Mouse (Mus musculus): ENCODE results near the gene Rd3. TPM values are rescaled to one million over a fixed set of nuclear protein-coding genes. Genes with fewer than 3 reads are reported as not detected.

Gene Rd3
- polyA plus RNA-seq, 2 experiments: 0.50 to 0.91 TPM

DNA sequence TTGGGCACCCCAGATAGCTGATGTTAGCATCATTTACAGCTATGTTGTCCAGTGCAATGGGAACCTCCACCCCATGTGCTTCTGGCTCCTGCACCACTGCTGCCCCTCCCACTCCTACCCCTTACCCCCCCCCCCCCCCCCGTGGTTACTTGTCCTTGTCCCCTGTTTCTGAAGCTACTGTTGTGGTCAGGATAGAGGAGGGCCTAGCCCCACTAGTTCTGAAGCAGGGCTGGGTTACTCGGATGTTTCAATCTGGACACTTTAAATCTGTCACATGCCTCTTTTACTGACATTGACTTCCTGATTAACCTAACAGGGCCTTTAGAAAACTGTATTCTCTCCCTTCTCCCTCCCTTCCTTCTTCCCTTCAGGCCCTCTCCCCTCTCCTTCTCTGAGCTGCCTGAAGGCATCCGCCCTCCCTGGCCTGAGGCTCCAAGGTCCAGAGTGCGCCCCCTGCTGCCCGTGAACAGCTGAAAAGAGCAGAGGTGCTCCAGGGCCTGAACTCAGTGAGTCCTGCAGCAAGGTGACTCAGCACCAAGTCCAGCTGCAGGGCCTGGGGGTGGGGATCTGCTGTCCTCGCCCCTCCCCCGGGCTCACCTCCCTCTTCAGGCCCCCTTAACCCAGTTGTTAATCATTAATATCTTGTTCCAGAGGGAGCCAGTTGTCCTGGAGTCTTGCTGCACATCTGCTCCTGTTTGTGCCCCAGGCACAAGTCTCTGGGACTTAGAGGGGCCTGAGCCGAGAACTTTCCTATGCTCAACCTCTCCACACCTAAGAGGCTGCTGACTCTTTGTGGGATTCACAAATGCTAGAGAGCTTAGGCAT is 13.0 kb upstream of the Rd3 start:
- no peak for TF ChIP-seq POLR2A (IDR thresholded peaks at IDR 0.05; ENCODE audit: borderline replicate concordance, extremely low read depth, insufficient read depth, insufficient read length)
- H3K4me3 ChIP-seq (replicated peaks; ENCODE audit: low read length): no peak overlapping the region
- H3K9ac ChIP-seq (ENCODE audit: low read depth, low read length, severe bottlenecking): no peak overlapping the region
- no peaks in the 10 kb centered on the region for H3K27me3 ChIP-seq (ENCODE audit: control insufficient read depth, insufficient read depth, low read length)
- ATAC-seq (ENCODE audit: low FRiP score, low read depth): peak; percentile 78; the same call in 1 of the 2 replicates
- no peaks in the 10 kb centered on the region for H3K4me1 ChIP-seq (ENCODE audit: control insufficient read depth, insufficient read depth, low read length)
- H3K9me3 ChIP-seq (ENCODE audit: control insufficient read depth, low read length): no peaks in the 10 kb centered on the region
- WGBS: 20% methylated on average over 8 of the region's 8 CpGs
- H3K4me2 ChIP-seq (replicated peaks; ENCODE audit: low read depth, low read length, severe bottlenecking): no peak overlapping the region
- peak; percentile 72 for DNase-seq (ENCODE audit: low spot score)
- no peaks in the 10 kb centered on the region for H3K36me3 ChIP-seq (ENCODE audit: control insufficient read depth, insufficient read depth, low read length)
- H3K27ac ChIP-seq (replicated peaks; ENCODE audit: low read depth, low read length): no peak overlapping the region

DNA sequence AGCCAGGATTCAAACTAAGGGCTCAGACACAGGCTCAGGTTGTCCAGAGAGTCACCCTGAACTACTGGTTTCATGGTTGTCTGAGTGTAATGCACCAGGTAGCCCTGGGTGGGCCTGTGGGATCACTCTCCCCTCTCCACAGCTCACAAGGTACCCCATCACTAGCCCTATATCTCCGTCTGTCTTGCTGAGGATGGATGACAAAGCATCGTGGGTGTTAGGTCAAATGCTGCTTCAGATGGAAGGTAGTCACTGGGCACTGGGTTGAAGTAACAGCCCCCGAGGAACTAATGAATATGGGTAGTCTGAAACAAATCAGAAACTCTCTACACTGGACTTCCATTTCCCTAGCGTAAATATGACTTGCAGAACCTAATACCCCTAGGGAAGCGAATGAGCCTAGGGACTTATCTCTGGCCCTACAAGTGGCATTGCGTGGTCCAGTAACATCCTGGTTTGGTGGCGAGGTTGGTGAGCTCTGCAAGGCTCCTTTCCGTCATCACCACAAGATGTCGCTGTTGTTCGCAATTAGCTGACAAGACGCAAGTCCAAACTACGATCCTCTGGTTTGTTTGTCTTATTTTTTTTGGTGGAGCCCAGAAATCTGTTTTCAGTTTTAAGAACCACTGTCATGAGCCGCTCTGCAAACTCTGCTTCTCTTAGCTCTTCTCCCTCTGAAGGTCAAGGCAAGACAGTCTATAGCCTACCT is 12.2 kb upstream of the Rd3 start:
- Histone ChIP-seq H3K4me1 (ENCODE audit: control insufficient read depth, insufficient read depth, low read length) (no peaks in the 10 kb centered on the region), H3K9me3 (ENCODE audit: control insufficient read depth, low read length) (no peaks in the 10 kb centered on the region), H3K4me3 (replicated peaks; ENCODE audit: low read length) (no peak overlapping the region), H3K27me3 (ENCODE audit: control insufficient read depth, insufficient read depth, low read length) (no peaks in the 10 kb centered on the region), H3K4me2 (replicated peaks; ENCODE audit: low read depth, low read length, severe bottlenecking) (no peak overlapping the region), H3K9ac (ENCODE audit: low read depth, low read length, severe bottlenecking) (no peak overlapping the region), H3K27ac (replicated peaks; ENCODE audit: low read depth, low read length) (no peak overlapping the region), H3K36me3 (ENCODE audit: control insufficient read depth, insufficient read depth, low read length) (no peaks in the 10 kb centered on the region)
- 18% methylated on average over 13 of the region's 13 CpGs for WGBS
- DNase-seq (ENCODE audit: low spot score) (peak; percentile 83), ATAC-seq (ENCODE audit: low FRiP score, low read depth) (peak; percentile 50)
- TF ChIP-seq POLR2A (IDR thresholded peaks at IDR 0.05; ENCODE audit: borderline replicate concordance, extremely low read depth, insufficient read depth, insufficient read length): peak; percentile 21; the same call in 1 of the 2 replicates

DNA sequence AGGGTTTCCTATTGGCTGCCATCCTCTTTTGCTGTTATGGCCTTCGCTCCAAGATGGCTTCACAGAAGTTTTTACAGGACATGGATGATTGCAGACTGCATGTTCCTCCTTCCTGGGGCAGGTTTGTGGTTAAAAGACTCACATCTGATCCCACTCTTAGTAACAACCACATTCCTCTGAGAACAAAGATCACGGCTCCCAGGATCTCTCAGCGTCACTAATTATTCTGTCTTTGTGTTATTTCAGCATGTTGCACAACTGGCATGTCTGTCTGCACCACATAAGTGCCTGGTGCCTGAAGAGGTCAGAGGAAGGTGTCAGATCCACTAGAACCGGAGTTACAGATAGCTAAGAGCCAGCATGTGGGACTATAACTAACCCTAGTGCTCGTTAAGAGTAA is 7.2 kb upstream of the Rd3 start:
- H3K4me2 ChIP-seq (replicated peaks; ENCODE audit: low read depth, low read length, severe bottlenecking): no peak overlapping the region
- no peaks in the 10 kb centered on the region for H3K9me3 ChIP-seq (ENCODE audit: control insufficient read depth, low read length)
- 61% methylated on average over 5 of the region's 5 CpGs for WGBS
- no peak overlapping the region for H3K27ac ChIP-seq (replicated peaks; ENCODE audit: low read depth, low read length)
- DNase-seq (ENCODE audit: low spot score): no peak
- no peak for TF ChIP-seq POLR2A (IDR thresholded peaks at IDR 0.05; ENCODE audit: borderline replicate concordance, extremely low read depth, insufficient read depth, insufficient read length)
- H3K9ac ChIP-seq (ENCODE audit: low read depth, low read length, severe bottlenecking): no peak overlapping the region
- no peaks in the 10 kb centered on the region for H3K27me3 ChIP-seq (ENCODE audit: control insufficient read depth, insufficient read depth, low read length)
- H3K4me1 ChIP-seq (ENCODE audit: control insufficient read depth, insufficient read depth, low read length): no peaks in the 10 kb centered on the region
- no peak for ATAC-seq (ENCODE audit: low FRiP score, low read depth)
- no peaks in the 10 kb centered on the region for H3K36me3 ChIP-seq (ENCODE audit: control insufficient read depth, insufficient read depth, low read length)
- no peak overlapping the region for H3K4me3 ChIP-seq (replicated peaks; ENCODE audit: low read length)

- no peak for DNase-seq (ENCODE audit: low spot score)
- H3K9me3 ChIP-seq (ENCODE audit: control insufficient read depth, low read length): no peaks in the 10 kb centered on the region
- 61% methylated on average over 13 of the region's 13 CpGs for whole genome bisulfite sequencing
- H3K4me2 ChIP-seq (replicated peaks; ENCODE audit: low read depth, low read length, severe bottlenecking): no peak overlapping the region
- H3K9ac ChIP-seq (ENCODE audit: low read depth, low read length, severe bottlenecking): no peak overlapping the region
- TF ChIP-seq POLR2A (IDR thresholded peaks at IDR 0.05; ENCODE audit: borderline replicate concordance, extremely low read depth, insufficient read depth, insufficient read length): no peak
- no peaks in the 10 kb centered on the region for H3K27me3 ChIP-seq (ENCODE audit: control insufficient read depth, insufficient read depth, low read length)
- H3K4me1 ChIP-seq (ENCODE audit: control insufficient read depth, insufficient read depth, low read length): peaks cover 5% of the 10 kb centered on the region; the same call in 1 of the 2 replicates
- no peaks in the 10 kb centered on the region for H3K36me3 ChIP-seq (ENCODE audit: control insufficient read depth, insufficient read depth, low read length)
- no peak for ATAC-seq (ENCODE audit: low FRiP score, low read depth)
- H3K4me3 ChIP-seq (replicated peaks; ENCODE audit: low read length): no peak overlapping the region
- no peak overlapping the region for H3K27ac ChIP-seq (replicated peaks; ENCODE audit: low read depth, low read length)
These were observed 2.4 kb upstream of the Rd3 start for GRCm38 (mm10) chr1:191974509-191975405.
